Mouse (Mus musculus) heart, embryonic 13.5 days (tissue): Measurements from ENCODE around the gene Cdhr4. TPM values are rescaled to one million over a fixed set of nuclear protein-coding genes. Genes with fewer than 3 reads are reported as not detected.

ENCODE experiments used
- ATAC-seq: fragments of 200-750 bp; cut with Nextera tagmentation; 2 replicates; pipeline ENCODE4 v1.8.0; 2017; ENCODE audit warnings: moderate TSS enrichment; ENCODE audit not compliant: insufficient number of reproducible peaks, low FRiP score, low TSS enrichment; ENCODE audit errors: extremely low read depth
- H3K27ac ChIP-seq: fragments of 300-500 bp; sonication (generic); replicated peaks from 2 replicates; pipeline ENCODE4 v1.5.1; 2015; ENCODE audit warnings: moderate library complexity, mild to moderate bottlenecking, inconsistent platforms
- H3K27me3 ChIP-seq: fragments of 300-500 bp; sonication (generic); replicated peaks from 2 replicates; pipeline ENCODE4 v1.6.1; 2015; ENCODE audit warnings: mild to moderate bottlenecking, inconsistent platforms
- H3K36me3 ChIP-seq: fragments of 300-500 bp; sonication (generic); 2 replicates; pipeline ENCODE4 v1.6.1; 2015; ENCODE audit warnings: mild to moderate bottlenecking, inconsistent platforms
- H3K4me1 ChIP-seq: fragments of 300-500 bp; sonication (generic); 2 replicates; pipeline ENCODE4 v1.6.1; 2015; ENCODE audit warnings: inconsistent platforms
- H3K4me2 ChIP-seq: fragments of 300-500 bp; sonication (generic); 2 replicates; pipeline ENCODE4 v1.6.1; 2015; ENCODE audit warnings: inconsistent platforms, mild to moderate bottlenecking, moderate library complexity
- H3K4me3 ChIP-seq: fragments of 300-500 bp; sonication (generic); 2 replicates; pipeline ENCODE4 v1.5.1; 2015; ENCODE audit warnings: moderate library complexity, mild to moderate bottlenecking, inconsistent platforms
- H3K9ac ChIP-seq: fragments of 300-500 bp; sonication (generic); 2 replicates; pipeline ENCODE4 v1.6.1; 2015; ENCODE audit warnings: inconsistent platforms, mild to moderate bottlenecking, moderate library complexity
- H3K9me3 ChIP-seq: fragments of 300-500 bp; sonication (generic); 2 replicates; pipeline ENCODE4 v1.6.1; 2016; ENCODE audit warnings: inconsistent platforms
- WGBS: fragments of 180-500 bp; shearing (Covaris S2); methylation state at CpG from one replicate; pipeline ENCODE4 v1.1.7; 2015; ENCODE audit warnings: mixed read lengths; 5-methylcytosine and 5-hydroxymethylcytosine counted together
- polyA plus RNA-seq: library from polyadenylated mRNA; unstranded; fragments of >200 nt; fragmentation: Nextera tagmentation; extraction: Ambion mirVana; gene quantifications from 2 replicates; pipeline ENCODE4 v1.2.1, GENCODE M21; 2015

Cdhr4 gene
- polyA plus RNA-seq = 7.6 and 7.7 TPM in 2 replicates

DNA sequence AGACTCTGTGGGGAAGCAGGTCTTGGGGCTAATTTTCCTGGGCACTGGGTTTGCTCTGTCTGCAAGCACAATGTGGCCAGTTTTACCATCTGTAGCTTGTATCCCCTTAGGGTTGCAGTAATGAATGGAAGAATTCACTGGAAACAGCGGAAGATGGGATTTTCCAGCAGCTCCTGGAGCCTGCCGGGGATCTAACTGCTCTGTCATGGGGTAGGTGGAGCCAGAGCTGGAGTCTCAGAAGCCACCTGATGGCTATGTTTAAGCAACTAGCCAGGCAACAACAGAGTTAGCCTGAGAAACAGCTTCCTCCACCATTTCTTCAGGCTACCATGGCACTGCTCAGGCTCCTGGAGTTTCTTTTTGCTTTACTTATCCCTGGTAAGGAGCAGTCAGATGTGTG lies at the start of gene Cdhr4:
Gene Cdhr4 (plus strand): TSS at position 301 of the 400 bp plus-strand sequence.
- peaks cover 17% of the 10 kb centered on the region for H3K4me1 ChIP-seq
- no peak for ATAC-seq
- no peak within 1 kb of the TSS for H3K9ac ChIP-seq
- WGBS = 61% methylated on average over 2 of the region's 2 CpGs
- no peak within 1 kb of the TSS for H3K4me3 ChIP-seq
- no peaks in the 10 kb centered on the region for H3K36me3 ChIP-seq
- H3K9me3 ChIP-seq = no peaks in the 10 kb centered on the region
- H3K27ac ChIP-seq = no peak within 1 kb of the TSS
- no peak within 1 kb of the TSS for H3K4me2 ChIP-seq
- no peaks in the 10 kb centered on the region for H3K27me3 ChIP-seq

DNA sequence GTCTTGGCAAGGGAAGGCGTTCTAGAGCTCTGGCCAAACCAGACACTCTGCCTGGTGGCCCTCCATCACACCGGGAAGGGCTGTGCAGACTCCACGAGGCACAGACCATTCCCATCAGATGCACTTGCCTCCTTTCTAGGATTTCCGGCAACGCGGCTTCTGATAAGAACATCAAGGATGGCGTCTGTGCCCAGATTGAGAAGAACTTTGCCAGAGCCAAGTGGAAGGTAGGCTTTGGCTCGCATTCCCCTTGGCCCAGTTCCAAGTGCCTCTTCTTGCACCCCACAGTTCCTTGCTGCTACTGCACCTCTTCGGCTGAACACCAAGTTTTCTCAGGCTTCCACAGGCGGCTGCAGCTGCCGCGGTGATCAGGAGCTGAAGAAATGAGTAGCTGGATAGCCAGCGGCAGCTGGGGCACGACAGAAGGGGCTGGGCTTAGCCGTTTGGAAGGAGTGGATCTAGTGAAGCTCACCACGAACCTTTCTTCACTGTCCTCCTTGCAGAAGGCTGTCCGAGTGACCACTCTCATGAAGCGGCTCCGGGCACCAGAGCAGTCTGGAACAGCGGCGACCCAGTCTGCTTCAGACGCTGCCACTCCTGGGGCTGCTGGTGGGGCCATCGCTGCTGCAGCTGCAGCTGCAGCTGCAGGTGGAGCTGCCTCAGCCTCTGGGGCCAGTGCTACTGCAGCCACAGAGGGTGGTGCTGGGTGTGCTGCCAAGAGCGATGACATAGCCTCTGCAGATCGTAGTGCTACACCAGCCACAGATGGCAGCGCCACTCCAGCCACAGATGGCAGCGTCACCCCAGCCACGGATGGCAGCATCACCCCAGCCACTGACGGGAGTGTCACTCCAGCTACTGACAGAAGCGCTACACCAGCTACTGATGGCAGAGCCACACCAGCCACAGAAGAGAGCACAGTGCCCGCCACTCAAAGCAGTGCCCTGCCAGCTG lies 44.8 kb upstream of the Cdhr4 start:
- Histone ChIP-seq H3K4me1 (peaks cover 18% of the 10 kb centered on the region), H3K9me3 (no peaks in the 10 kb centered on the region), H3K4me2 (no peak overlapping the region), H3K4me3 (no peak overlapping the region), H3K27ac (no peak overlapping the region), H3K9ac (no peak overlapping the region), H3K27me3 (no peaks in the 10 kb centered on the region), H3K36me3 (no peaks in the 10 kb centered on the region)
- 77% methylated on average over 31 of the region's 31 CpGs for WGBS
- no peak for ATAC-seq

GRCm38 (mm10) chr9:107949184-107949921 lies 42.9 kb upstream of the Cdhr4 start:
- Histone ChIP-seq H3K4me3 (no peak overlapping the region), H3K4me1 (peaks cover 18% of the 10 kb centered on the region), H3K27me3 (no peaks in the 10 kb centered on the region), H3K9ac (0 out of 2 replicates have a peak overlapping the region, but pooled peaks have one; percentile 1), H3K27ac (no peak overlapping the region), H3K9me3 (no peaks in the 10 kb centered on the region), H3K4me2 (no peak overlapping the region), H3K36me3 (no peaks in the 10 kb centered on the region)
- 76% methylated on average over 13 of the region's 13 CpGs for WGBS
- ATAC-seq = no peak

DNA sequence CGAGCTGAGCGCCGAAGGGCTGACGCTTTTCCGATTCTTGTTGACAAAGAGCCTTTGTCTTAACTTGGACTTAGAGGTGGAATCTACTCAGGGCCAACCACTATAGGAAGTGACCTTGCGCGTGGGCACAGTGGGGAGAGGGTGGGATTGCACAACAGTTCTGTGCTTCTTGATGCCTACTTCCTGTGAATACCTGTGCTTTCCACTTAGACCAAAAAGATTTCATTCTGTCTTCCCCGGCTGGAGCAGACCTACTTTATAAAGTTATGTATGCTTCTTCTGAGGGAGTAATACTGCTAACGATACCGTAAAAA lies 42.4 kb upstream of the Cdhr4 start, which contains the start of gene Traip:
Gene Traip (plus strand): TSS at position 215 of the 314 bp plus-strand sequence.
- H3K4me2 ChIP-seq = peak within 1 kb of the TSS; percentile 90
- no peaks in the 10 kb centered on the region for H3K9me3 ChIP-seq
- H3K9ac ChIP-seq = peak within 1 kb of the TSS; percentile 85
- H3K36me3 ChIP-seq = no peaks in the 10 kb centered on the region
- 91% methylated on average over 10 of the region's 10 CpGs for WGBS
- H3K27me3 ChIP-seq = no peaks in the 10 kb centered on the region
- peak within 1 kb of the TSS; percentile 68 for H3K27ac ChIP-seq
- no peak for ATAC-seq
- H3K4me1 ChIP-seq = peaks cover 18% of the 10 kb centered on the region
- peak within 1 kb of the TSS; percentile 72 for H3K4me3 ChIP-seq

DNA sequence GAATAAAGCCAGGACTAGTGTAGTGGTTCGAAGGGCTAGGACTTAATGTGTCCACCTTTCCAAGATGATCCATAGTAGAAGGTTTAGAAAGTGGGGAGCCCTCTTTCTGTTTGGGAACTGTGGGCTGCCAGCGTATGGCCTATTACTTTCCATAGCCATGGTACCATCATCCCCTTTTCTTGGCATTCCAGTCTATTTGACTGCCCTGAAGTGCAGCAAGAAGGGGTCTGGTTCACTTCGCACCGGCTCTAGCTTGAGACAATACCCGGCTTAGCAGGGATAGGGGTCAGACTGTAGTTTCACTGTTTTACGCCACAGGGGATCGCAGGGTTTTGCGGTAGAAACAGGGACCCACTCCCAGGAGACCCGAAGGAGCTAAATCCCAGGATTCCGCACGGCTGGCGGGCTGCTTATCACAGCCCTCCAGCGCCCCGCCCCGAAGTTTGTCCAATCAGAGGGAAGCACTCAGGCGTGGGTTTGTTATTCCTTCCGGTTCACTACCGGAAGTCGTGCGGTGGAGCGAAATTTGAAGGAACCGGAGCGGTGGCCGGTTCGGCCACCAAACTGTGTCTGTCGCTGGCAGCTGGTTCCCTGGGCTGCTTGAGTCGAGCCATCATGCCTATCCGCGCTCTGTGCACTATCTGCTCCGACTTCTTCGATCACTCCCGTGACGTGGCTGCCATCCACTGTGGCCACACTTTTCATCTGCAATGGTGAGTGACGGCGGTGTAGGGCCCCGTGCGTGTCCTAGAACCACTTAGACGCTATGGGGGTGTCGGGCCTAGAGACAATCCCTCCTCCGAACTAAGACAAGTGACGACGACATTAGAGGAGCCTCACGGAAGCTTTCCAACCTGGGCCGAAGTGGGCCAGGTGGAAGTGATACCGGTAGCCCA lies 41.6 kb upstream of the Cdhr4 start:
- 19% methylated on average over 45 of the region's 45 CpGs for WGBS
- peak; percentile 55; the same call in 1 of the 2 replicates for ATAC-seq
- H3K4me1 ChIP-seq = peaks cover 23% of the 10 kb centered on the region

GRCm38 (mm10) chr9:107955613-107956289 lies 36.5 kb upstream of the Cdhr4 start:
- Histone ChIP-seq H3K4me1 (peaks cover 20% of the 10 kb centered on the region), H3K9me3 (no peaks in the 10 kb centered on the region), H3K27me3 (no peaks in the 10 kb centered on the region), H3K27ac (no peak overlapping the region), H3K36me3 (peaks cover 43% of the 10 kb centered on the region), H3K4me2 (no peak overlapping the region), H3K4me3 (no peak overlapping the region), H3K9ac (no peak overlapping the region)
- WGBS = 62% methylated on average over 6 of the region's 6 CpGs
- ATAC-seq = no peak

More for the DNA sequence above, 41.6 kb upstream of the Cdhr4 start:
- H3K9me3 ChIP-seq = no peaks in the 10 kb centered on the region
- peak overlapping the region; percentile 68 for H3K27ac ChIP-seq
- 0 out of 2 replicates have a peak, but pooled peaks cover 3% of the 10 kb centered on the region for H3K36me3 ChIP-seq
- H3K4me2 ChIP-seq = peak overlapping the region; percentile 90
- no peaks in the 10 kb centered on the region for H3K27me3 ChIP-seq
- peak overlapping the region; percentile 72 for H3K4me3 ChIP-seq
- H3K9ac ChIP-seq = peak overlapping the region; percentile 85

- Histone ChIP-seq H3K36me3 (peaks cover 56% of the 10 kb centered on the region), H3K27me3 (no peaks in the 10 kb centered on the region), H3K9me3 (no peaks in the 10 kb centered on the region), H3K9ac (no peak overlapping the region), H3K27ac (no peak overlapping the region), H3K4me1 (peaks cover 17% of the 10 kb centered on the region), H3K4me3 (no peak overlapping the region), H3K4me2 (no peak overlapping the region)
- WGBS = 63% methylated on average over 6 of the region's 6 CpGs
- ATAC-seq = no peak
Measured at GRCm38 (mm10) chr9:107957141-107957540, 35.2 kb upstream of the Cdhr4 start.

DNA sequence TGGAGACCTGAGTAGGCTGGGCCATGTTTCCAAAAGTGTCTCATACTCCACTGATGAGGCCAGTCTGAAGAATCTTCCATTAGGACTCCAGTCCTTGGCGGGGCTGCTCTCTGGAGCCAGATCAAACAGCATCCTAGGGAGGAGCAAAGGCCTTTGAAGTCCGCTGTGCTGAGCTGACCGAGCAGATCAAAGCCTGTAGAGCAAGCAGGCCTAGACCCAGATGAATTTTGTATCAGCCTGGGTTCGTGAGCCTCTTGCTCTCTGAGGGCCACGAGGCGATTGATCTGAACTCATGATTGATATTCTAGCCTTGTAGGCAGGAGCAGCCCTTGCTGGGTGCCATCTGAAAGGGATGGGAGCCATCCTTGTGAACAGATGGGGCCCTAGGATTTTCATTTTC lies 32.4 kb upstream of the Cdhr4 start:
- WGBS = 57% methylated on average over 6 of the region's 6 CpGs
- H3K4me3 ChIP-seq = no peak overlapping the region
- H3K9ac ChIP-seq = no peak overlapping the region
- peaks cover 26% of the 10 kb centered on the region for H3K4me1 ChIP-seq
- no peak overlapping the region for H3K4me2 ChIP-seq
- no peaks in the 10 kb centered on the region for H3K9me3 ChIP-seq
- peaks cover 68% of the 10 kb centered on the region for H3K36me3 ChIP-seq
- no peak overlapping the region for H3K27ac ChIP-seq
- H3K27me3 ChIP-seq = no peaks in the 10 kb centered on the region
- ATAC-seq = no peak

DNA sequence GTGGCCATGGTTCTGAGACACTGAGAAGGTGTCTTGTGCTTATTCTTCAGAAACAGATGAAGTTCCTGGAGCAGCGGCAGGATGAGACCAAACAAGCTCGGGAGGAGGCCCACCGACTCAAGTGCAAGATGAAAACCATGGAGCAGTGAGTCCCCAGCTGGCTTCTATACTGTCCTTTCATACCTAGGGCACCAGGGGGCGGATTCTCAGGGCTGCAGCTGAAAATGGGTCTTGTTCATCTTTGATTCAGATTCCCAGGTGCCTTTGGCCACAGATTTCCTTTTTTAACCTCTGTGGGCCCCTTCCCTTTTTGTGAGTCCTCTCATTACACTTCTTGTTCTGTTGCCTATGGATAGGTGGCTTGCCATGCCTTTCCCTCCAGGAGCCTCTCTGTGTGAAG lies 31.4 kb upstream of the Cdhr4 start:
- no peak overlapping the region for H3K4me2 ChIP-seq
- no peak overlapping the region for H3K9ac ChIP-seq
- no peak for ATAC-seq
- no peak overlapping the region for H3K4me3 ChIP-seq
- H3K27me3 ChIP-seq = no peaks in the 10 kb centered on the region
- H3K9me3 ChIP-seq = no peaks in the 10 kb centered on the region
- H3K36me3 ChIP-seq = peaks cover 69% of the 10 kb centered on the region
- 84% methylated on average over 4 of the region's 4 CpGs for WGBS
- H3K4me1 ChIP-seq = peaks cover 19% of the 10 kb centered on the region
- no peak overlapping the region for H3K27ac ChIP-seq

GRCm38 (mm10) chr9:107961351-107961762 lies 30.9 kb upstream of the Cdhr4 start:
- H3K9ac ChIP-seq = no peak overlapping the region
- no peak overlapping the region for H3K4me3 ChIP-seq

More at GRCm38 (mm10) chr9:107961351-107961762, 30.9 kb upstream of the Cdhr4 start:
- H3K4me2 ChIP-seq = no peak overlapping the region
- H3K27ac ChIP-seq = no peak overlapping the region
- 85% methylated on average over 10 of the region's 10 CpGs for WGBS
- H3K36me3 ChIP-seq = peaks cover 69% of the 10 kb centered on the region
- peaks cover 19% of the 10 kb centered on the region for H3K4me1 ChIP-seq
- no peak for ATAC-seq
- no peaks in the 10 kb centered on the region for H3K9me3 ChIP-seq
- no peaks in the 10 kb centered on the region for H3K27me3 ChIP-seq
